Mouse (Mus musculus): ENCODE results near the gene Cldn12. TPM values are rescaled to one million over a fixed set of nuclear protein-coding genes. Genes with fewer than 3 reads are reported as not detected.

The Cldn12 gene
- polyA plus RNA-seq, 2 experiments = 5.3 to 5.9 TPM

DNA sequence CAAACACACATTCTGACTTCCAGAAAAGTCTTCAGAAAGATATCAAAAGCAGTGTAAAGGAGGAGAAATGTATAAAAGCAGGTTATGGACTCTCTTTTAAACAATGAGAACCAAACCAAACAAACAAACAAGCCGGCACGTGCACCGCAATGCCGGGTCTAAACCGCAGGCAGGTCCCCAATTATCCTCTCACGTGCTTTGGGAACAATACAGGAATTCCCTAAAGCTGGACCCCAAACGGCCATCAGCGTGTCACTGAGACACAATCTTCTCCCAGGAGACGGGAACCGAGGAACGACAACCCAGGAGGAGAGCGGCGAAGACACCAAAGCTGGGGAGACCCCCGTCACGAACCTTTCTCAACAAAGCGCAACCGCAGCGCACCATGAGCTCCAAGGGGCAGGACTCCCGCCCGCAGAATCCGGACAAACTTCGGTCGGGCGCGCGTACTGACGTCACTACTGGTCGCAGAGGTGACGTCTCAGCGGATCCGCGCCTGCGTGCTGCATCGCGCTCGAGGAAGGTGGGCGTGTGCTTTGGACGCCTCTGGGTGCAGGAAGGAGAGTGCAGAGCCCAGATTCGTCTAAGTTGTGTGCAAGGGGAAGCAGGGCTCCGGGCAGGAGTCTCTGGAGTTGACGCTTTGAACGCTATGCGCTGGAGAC is 44.5 kb upstream of the Cldn12 start, which contains the start of gene Gtpbp10:
Gtpbp10 (minus strand) TSS at position 460 of the 662 bp plus-strand sequence.
- DNase-seq (ENCODE audit: low read depth in 3 of 3, low spot score in 3 of 3) = peak; percentile 70 to 76 (median 73)
- ATAC-seq (ENCODE audit: insufficient read depth) = peak; percentile 95
- Histone ChIP-seq H3K4me2 (ENCODE audit: low read depth) (peak within 1 kb of the TSS; percentile 69), H3K9ac (replicated peaks) (peak within 1 kb of the TSS; percentile 74), H3K27me3 (ENCODE audit: control insufficient read depth, insufficient read depth, low read length) (no peaks in the 10 kb centered on the region), H3K36me3 (replicated peaks; ENCODE audit: control insufficient read depth, insufficient read depth, low read depth) (peaks cover 3% of the 10 kb centered on the region; the same call in 1 of the 2 replicates), H3K9me3 (ENCODE audit: control insufficient read depth, low read length) (no peaks in the 10 kb centered on the region), H3K4me1 (replicated peaks; ENCODE audit: control insufficient read depth in 2 of 2, insufficient read depth in 2 of 2, low read length in 1 of 2) (peaks cover 2 to 7% of the 10 kb centered on the region in 2 experiments; a peak in 2 of 4 replicates), H3K4me3 (ENCODE audit: insufficient read depth in 1 of 2, low read depth in 2 of 2, low read length in 2 of 2) (peak within 1 kb of the TSS; percentile 65 to 98), H3K27ac (no peak within 1 kb of the TSS; the same call in 1 of the 2 replicates)
- WGBS (ENCODE audit: insufficient replicate concordance) = under 1% methylated on average over 43 of the region's 43 CpGs
- TF ChIP-seq EP300 (IDR thresholded peaks at IDR 0.05; ENCODE audit: low read depth) = no peak
- TF ChIP-seq CTCF (IDR thresholded peaks at IDR 0.05; ENCODE audit: low read depth) = no peak

DNA sequence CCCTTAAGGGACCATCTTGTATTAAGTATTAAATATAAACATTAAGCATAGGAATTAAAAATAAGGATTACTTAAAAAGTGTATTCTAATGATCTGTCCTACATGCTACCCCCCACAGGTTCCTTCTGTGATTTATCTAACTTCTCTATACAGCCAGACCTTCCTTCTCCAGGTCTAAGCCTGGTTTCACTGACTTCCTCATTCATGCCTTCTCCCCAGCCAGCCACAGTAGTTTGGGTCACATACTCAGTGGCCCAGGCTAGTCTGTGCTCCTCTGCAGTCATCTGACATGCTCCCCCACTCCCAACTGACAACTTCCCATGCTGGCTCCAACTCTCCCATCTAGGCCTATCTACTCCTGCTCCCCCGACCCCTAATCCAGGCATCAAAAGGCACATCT is 36.4 kb upstream of the Cldn12 start:
- H3K36me3 ChIP-seq (replicated peaks; ENCODE audit: control insufficient read depth, insufficient read depth, low read depth) = peaks cover 3% of the 10 kb centered on the region; the same call in 1 of the 2 replicates
- ATAC-seq (ENCODE audit: insufficient read depth) (no peak), DNase-seq (ENCODE audit: low read depth in 3 of 3, low spot score in 3 of 3) (no peak)
- H3K4me1 ChIP-seq (replicated peaks; ENCODE audit: control insufficient read depth in 2 of 2, insufficient read depth in 2 of 2, low read length in 1 of 2) = no peaks in the 10 kb centered on the region
- H3K4me3 ChIP-seq (ENCODE audit: insufficient read depth in 1 of 2, low read depth in 2 of 2, low read length in 2 of 2) = no peak overlapping the region
- 59% methylated on average over 1 of the region's 1 CpGs for WGBS (ENCODE audit: insufficient replicate concordance)
- H3K9ac ChIP-seq (replicated peaks) = no peak overlapping the region
- no peak overlapping the region for H3K27ac ChIP-seq
- TF ChIP-seq CTCF (IDR thresholded peaks at IDR 0.05; ENCODE audit: low read depth) (no peak), EP300 (IDR thresholded peaks at IDR 0.05; ENCODE audit: low read depth) (no peak)
- no peak overlapping the region for H3K4me2 ChIP-seq (ENCODE audit: low read depth)
- H3K27me3 ChIP-seq (ENCODE audit: control insufficient read depth, insufficient read depth, low read length) = no peaks in the 10 kb centered on the region
- H3K9me3 ChIP-seq (ENCODE audit: control insufficient read depth, low read length) = no peaks in the 10 kb centered on the region

DNA sequence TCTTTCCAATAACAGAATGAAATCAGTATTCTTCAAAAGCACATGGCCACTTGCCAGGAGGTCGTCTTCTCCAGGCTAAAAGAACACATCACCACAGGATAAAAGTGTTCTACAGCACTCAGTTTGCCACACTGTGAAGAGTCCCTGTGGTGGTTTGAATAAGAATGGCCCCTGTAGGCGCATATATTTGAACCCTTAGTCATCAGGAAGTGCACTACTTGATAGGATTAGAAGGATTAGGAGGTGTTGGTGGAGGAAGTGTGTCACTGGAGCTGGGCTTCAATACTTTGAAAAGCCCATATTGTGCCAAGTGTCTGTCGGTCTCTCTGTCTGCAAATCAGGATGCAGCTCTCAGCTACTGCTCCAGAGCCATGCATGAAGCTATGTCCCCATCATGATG is 25.6 kb upstream of the Cldn12 start:
- DNase-seq (ENCODE audit: low read depth in 3 of 3, low spot score in 3 of 3) (no peak), ATAC-seq (ENCODE audit: insufficient read depth) (no peak)
- Histone ChIP-seq H3K9ac (replicated peaks) (no peak overlapping the region), H3K36me3 (replicated peaks; ENCODE audit: control insufficient read depth, insufficient read depth, low read depth) (no peaks in the 10 kb centered on the region; the same call in 1 of the 2 replicates), H3K27me3 (ENCODE audit: control insufficient read depth, insufficient read depth, low read length) (no peaks in the 10 kb centered on the region), H3K9me3 (ENCODE audit: control insufficient read depth, low read length) (no peaks in the 10 kb centered on the region), H3K4me3 (ENCODE audit: insufficient read depth in 1 of 2, low read depth in 2 of 2, low read length in 2 of 2) (no peak overlapping the region), H3K27ac (no peak overlapping the region), H3K4me1 (replicated peaks; ENCODE audit: control insufficient read depth in 2 of 2, insufficient read depth in 2 of 2, low read length in 1 of 2) (peaks cover 0 to 3% of the 10 kb centered on the region in 2 experiments; a peak in 2 of 4 replicates), H3K4me2 (ENCODE audit: low read depth) (no peak overlapping the region)
- TF ChIP-seq EP300 (IDR thresholded peaks at IDR 0.05; ENCODE audit: low read depth) (no peak), CTCF (IDR thresholded peaks at IDR 0.05; ENCODE audit: low read depth) (no peak)
- WGBS (ENCODE audit: insufficient replicate concordance) = 70% methylated on average over 3 of the region's 3 CpGs

DNA sequence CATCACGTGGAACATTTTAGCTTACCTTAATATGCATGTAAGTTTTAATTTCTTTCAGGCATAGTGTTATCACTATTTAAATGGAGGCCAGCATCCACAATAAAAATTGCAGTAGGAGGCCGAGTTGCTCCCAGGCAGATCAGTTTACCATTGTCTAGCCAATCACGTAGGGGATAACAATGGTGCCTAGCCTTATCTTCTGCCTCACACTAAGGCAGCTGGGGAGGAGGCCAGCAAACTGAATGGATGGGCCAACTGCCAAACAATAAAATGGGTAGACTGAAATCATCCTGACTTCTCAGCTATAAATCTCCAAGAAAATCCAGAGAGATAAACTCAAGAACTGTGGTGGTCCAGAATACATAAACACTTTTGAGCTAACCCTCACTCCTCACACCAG is 25.0 kb upstream of the Cldn12 start:
- H3K9me3 ChIP-seq (ENCODE audit: control insufficient read depth, low read length) = no peaks in the 10 kb centered on the region
- no peak overlapping the region for H3K27ac ChIP-seq
- DNase-seq (ENCODE audit: low read depth in 3 of 3, low spot score in 3 of 3) (no peak), ATAC-seq (ENCODE audit: insufficient read depth) (peak; percentile 43; the same call in 1 of the 2 replicates)
- peak; percentile 16; the same call in 1 of the 2 replicates for TF ChIP-seq EP300 (IDR thresholded peaks at IDR 0.05; ENCODE audit: low read depth)
- no peak for TF ChIP-seq CTCF (IDR thresholded peaks at IDR 0.05; ENCODE audit: low read depth)
- peaks cover 0 to 3% of the 10 kb centered on the region in 2 experiments; a peak in 2 of 4 replicates for H3K4me1 ChIP-seq (replicated peaks; ENCODE audit: control insufficient read depth in 2 of 2, insufficient read depth in 2 of 2, low read length in 1 of 2)
- 34% methylated on average over 3 of the region's 3 CpGs for WGBS (ENCODE audit: insufficient replicate concordance)
- no peak overlapping the region for H3K4me2 ChIP-seq (ENCODE audit: low read depth)
- no peak overlapping the region for H3K4me3 ChIP-seq (ENCODE audit: insufficient read depth in 1 of 2, low read depth in 2 of 2, low read length in 2 of 2)
- H3K9ac ChIP-seq (replicated peaks) = no peak overlapping the region
- H3K36me3 ChIP-seq (replicated peaks; ENCODE audit: control insufficient read depth, insufficient read depth, low read depth) = no peaks in the 10 kb centered on the region; the same call in 1 of the 2 replicates
- H3K27me3 ChIP-seq (ENCODE audit: control insufficient read depth, insufficient read depth, low read length) = no peaks in the 10 kb centered on the region

DNA sequence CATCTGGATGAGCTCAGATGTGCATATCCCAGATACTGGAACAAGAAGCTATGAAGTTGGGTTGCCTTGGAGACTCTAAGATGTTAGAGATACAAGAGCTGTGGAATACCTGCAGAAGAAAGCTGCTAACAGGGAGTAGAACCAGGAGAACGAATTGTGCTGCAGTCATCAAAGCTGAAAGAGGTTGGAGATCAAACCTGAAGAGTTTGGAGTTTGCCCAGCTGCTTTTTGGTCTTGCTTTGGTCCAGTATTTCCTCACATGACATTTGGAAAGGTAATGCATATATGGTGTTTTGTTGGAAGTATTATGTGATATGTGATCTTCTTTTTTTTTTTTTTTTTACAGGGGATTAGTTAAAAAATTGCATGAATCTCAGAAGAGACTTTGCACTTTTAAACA is 21.4 kb upstream of the Cldn12 start:
- Histone ChIP-seq H3K27me3 (ENCODE audit: control insufficient read depth, insufficient read depth, low read length) (no peaks in the 10 kb centered on the region), H3K36me3 (replicated peaks; ENCODE audit: control insufficient read depth, insufficient read depth, low read depth) (no peaks in the 10 kb centered on the region; the same call in 1 of the 2 replicates), H3K4me3 (ENCODE audit: insufficient read depth in 1 of 2, low read depth in 2 of 2, low read length in 2 of 2) (no peak overlapping the region), H3K9ac (replicated peaks) (no peak overlapping the region), H3K4me1 (replicated peaks; ENCODE audit: control insufficient read depth in 2 of 2, insufficient read depth in 2 of 2, low read length in 1 of 2) (peaks cover 0 to 3% of the 10 kb centered on the region in 2 experiments; a peak in 2 of 4 replicates), H3K4me2 (ENCODE audit: low read depth) (no peak overlapping the region), H3K9me3 (ENCODE audit: control insufficient read depth, low read length) (no peaks in the 10 kb centered on the region), H3K27ac (no peak overlapping the region)
- no peak for TF ChIP-seq CTCF (IDR thresholded peaks at IDR 0.05; ENCODE audit: low read depth)
- no peak for TF ChIP-seq EP300 (IDR thresholded peaks at IDR 0.05; ENCODE audit: low read depth)
- ATAC-seq (ENCODE audit: insufficient read depth) = no peak
- DNase-seq (ENCODE audit: low read depth in 3 of 3, low spot score in 3 of 3) = no peak
- 74% methylated on average over 1 of the region's 1 CpGs for WGBS (ENCODE audit: insufficient replicate concordance)

Measured in liver, embryonic 14.5 days (tissue).